Mouse (Mus musculus) hindbrain, embryonic 16.5 days (tissue): Measurements from ENCODE around the gene Vstm5. TPM values are rescaled to one million over a fixed set of nuclear protein-coding genes. Genes with fewer than 3 reads are reported as not detected.
A peak's percentile ranks its signal among the peaks of the same experiment; 100 is the strongest.

Experiments used
- ATAC-seq: fragments of 200-750 bp; cut with Nextera tagmentation; 2 replicates; pipeline ENCODE4 v1.8.0; 2017; ENCODE audit warnings: moderate TSS enrichment, moderate library complexity
- H3K27ac ChIP-seq: fragments of 300-500 bp; sonication (generic); 2 replicates; pipeline ENCODE4 v1.5.1; 2014; ENCODE audit warnings: low read depth, mild to moderate bottlenecking, control low read depth, low read length, moderate library complexity
- H3K27me3 ChIP-seq: fragments of 300-500 bp; sonication (generic); replicated peaks from 2 replicates; pipeline ENCODE4 v1.6.1; 2014; ENCODE audit warnings: low read length; ENCODE audit not compliant: control insufficient read depth, insufficient read depth
- H3K36me3 ChIP-seq: fragments of 300-500 bp; sonication (generic); 2 replicates; pipeline ENCODE4 v1.6.1; 2014; ENCODE audit warnings: mild to moderate bottlenecking, low read length, moderate library complexity, mixed read lengths; ENCODE audit not compliant: control insufficient read depth, insufficient read depth
- H3K4me1 ChIP-seq: fragments of 300-500 bp; sonication (generic); 2 replicates; pipeline ENCODE4 v1.6.1; 2014; ENCODE audit warnings: low read depth, low read length; ENCODE audit not compliant: control insufficient read depth, insufficient read depth
- H3K4me2 ChIP-seq: fragments of 300-500 bp; sonication (generic); 2 replicates; pipeline ENCODE4 v1.6.1; 2014; ENCODE audit warnings: mild to moderate bottlenecking, low read length, control low read depth, moderate library complexity
- H3K4me3 ChIP-seq: fragments of 300-500 bp; sonication (generic); 2 replicates; pipeline ENCODE4 v1.5.1; 2014; ENCODE audit warnings: mild to moderate bottlenecking, low read length, control low read depth, moderate library complexity
- H3K9ac ChIP-seq: fragments of 300-500 bp; sonication (generic); 2 replicates; pipeline ENCODE4 v1.6.1; 2014; ENCODE audit warnings: low read depth, mild to moderate bottlenecking, control low read depth, low read length, moderate library complexity
- H3K9me3 ChIP-seq: fragments of 300-500 bp; sonication (generic); 2 replicates; pipeline ENCODE4 v1.6.1; 2014; ENCODE audit warnings: mild to moderate bottlenecking, low read length, moderate library complexity; ENCODE audit not compliant: control insufficient read depth
- WGBS: fragments of 180-500 bp; shearing (Covaris S2); extraction: QIAGEN DNeasy Blood & Tissue Kit; methylation state at CpG from one replicate; pipeline ENCODE4 v1.1.7; 2014; 5-methylcytosine and 5-hydroxymethylcytosine counted together
- polyA plus RNA-seq: library from polyadenylated mRNA; unstranded; fragments of >200 nt; fragmentation: Nextera tagmentation; extraction: Ambion mirVana; gene quantifications from 2 replicates; pipeline ENCODE4 v1.2.1, GENCODE M21; 2015

Vstm5 gene
- polyA plus RNA-seq, 1 experiment from 2014 or later, result 36.6 TPM

DNA sequence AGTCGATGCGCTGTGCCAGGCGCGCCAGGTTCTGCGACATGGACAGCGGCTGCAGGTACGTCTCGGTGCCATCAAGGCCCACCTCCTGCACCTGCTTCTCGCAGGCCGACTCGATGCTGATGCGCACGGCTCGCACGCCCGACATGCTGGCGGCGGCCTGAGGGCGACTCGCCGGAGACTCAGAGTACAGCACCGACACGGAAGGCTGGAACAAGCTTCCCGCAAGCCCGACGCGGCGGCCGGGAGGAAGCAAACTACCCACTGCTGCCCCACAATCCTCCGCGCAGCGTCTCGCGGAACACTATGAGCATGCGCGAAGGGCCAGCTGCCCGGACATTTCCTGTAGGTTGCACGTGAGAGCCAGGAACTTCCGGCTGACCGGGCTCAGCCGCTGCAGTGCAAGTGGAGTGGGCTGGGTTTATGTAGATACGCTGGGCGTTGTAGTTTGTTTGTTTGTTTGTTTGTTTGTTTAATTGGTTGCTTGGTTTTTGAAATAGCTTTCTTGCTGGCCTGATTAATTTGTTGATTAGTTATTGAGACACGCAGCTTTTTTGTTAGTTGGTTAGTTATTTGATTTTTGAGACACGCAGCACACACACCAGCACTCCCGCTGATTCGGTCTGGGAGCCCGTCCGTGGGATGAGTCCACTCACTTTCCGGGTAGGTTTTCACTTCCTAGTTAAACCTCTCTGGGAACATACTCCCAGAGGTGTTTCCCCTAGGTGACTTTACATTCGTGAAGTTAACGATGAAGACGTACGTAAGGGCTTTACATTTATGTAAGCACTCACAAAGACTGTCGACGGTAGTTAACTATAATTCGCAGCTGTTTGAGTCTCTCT is 41.0 kb downstream of the Vstm5 start, which contains the start of gene Med17:
Med17 (minus strand) TSS at position 283 of the 842 bp plus-strand sequence.
- peak within 1 kb of the TSS; percentile 73 for H3K4me3 ChIP-seq
- H3K27ac ChIP-seq, result peak within 1 kb of the TSS; percentile 85
- H3K36me3 ChIP-seq, result peaks cover 11% of the 10 kb centered on the region
- 1% methylated on average over 57 of the region's 57 CpGs for WGBS
- ATAC-seq, result peak; percentile 99
- no peaks in the 10 kb centered on the region for H3K9me3 ChIP-seq
- H3K9ac ChIP-seq, result peak within 1 kb of the TSS; percentile 89
- H3K4me1 ChIP-seq, result peaks cover 23% of the 10 kb centered on the region
- no peaks in the 10 kb centered on the region for H3K27me3 ChIP-seq
- H3K4me2 ChIP-seq, result peak within 1 kb of the TSS; percentile 67

- Histone ChIP-seq H3K9ac (peak overlapping the region; percentile 46), H3K4me1 (peaks cover 23% of the 10 kb centered on the region), H3K4me2 (peak overlapping the region; percentile 67), H3K4me3 (peak overlapping the region; percentile 73), H3K36me3 (peaks cover 7% of the 10 kb centered on the region), H3K9me3 (no peaks in the 10 kb centered on the region), H3K27me3 (no peaks in the 10 kb centered on the region), H3K27ac (no peak overlapping the region)
- WGBS, result 47% methylated on average over 5 of the region's 5 CpGs
- no peak for ATAC-seq
These were observed 41.6 kb downstream of the Vstm5 start for GRCm38 (mm10) chr9:15280491-15280879.

DNA sequence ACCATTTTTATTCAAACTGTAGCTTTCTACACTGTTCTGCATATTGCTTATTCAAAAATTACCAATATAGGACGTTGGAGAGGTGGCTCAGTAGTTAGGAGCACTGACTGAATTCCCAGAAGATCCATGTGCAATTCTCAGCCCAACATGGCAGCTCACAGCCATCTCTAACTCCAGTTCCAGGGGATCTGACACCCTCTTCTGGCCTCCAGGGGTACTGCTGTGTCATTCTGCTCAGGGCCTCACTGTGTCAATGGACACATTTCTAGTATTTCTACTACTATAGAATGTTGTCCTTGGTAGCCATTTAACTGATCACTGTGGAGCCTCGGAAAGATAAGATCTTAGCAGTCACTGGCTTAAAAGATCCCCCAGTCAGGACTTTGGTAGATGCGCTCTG is 46.6 kb downstream of the Vstm5 start:
- H3K36me3 ChIP-seq, result peaks cover 15% of the 10 kb centered on the region
- WGBS, result 75% methylated on average over 3 of the region's 3 CpGs
- no peak overlapping the region for H3K4me2 ChIP-seq
- no peak for ATAC-seq
- no peak overlapping the region for H3K9ac ChIP-seq
- H3K27ac ChIP-seq, result no peak overlapping the region
- no peaks in the 10 kb centered on the region for H3K27me3 ChIP-seq
- H3K9me3 ChIP-seq, result no peaks in the 10 kb centered on the region
- peaks cover 7% of the 10 kb centered on the region for H3K4me1 ChIP-seq
- no peak overlapping the region for H3K4me3 ChIP-seq

DNA sequence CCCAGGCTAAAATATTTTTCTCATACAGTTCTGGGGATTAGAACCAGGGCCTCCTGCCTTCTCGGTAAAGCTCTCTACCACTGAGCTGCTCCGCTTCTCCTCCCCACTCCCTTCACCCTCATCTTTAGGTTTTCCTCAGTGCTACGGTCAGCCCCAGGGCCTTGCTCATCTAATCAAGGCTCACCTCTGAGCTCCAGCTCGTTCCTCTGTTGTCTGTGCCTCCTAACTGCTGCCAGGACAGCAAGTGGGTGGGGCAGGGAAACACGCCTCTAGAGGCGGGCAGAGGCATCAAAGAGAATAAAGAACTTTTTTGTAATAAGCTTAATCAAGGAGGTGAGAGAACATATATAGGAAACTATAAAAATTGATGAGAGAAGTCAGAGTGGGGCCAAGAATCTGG is 49.0 kb downstream of the Vstm5 start:
- H3K9ac ChIP-seq, result no peak overlapping the region
- H3K9me3 ChIP-seq, result no peaks in the 10 kb centered on the region
- 57% methylated on average over 6 of the region's 6 CpGs for WGBS
- no peaks in the 10 kb centered on the region for H3K4me1 ChIP-seq
- H3K4me3 ChIP-seq, result no peak overlapping the region
- H3K27me3 ChIP-seq, result no peaks in the 10 kb centered on the region
- no peak for ATAC-seq
- peaks cover 17% of the 10 kb centered on the region for H3K36me3 ChIP-seq
- no peak overlapping the region for H3K4me2 ChIP-seq
- no peak overlapping the region for H3K27ac ChIP-seq

GRCm38 (mm10) chr9:15288402-15288801 is 49.6 kb downstream of the Vstm5 start:
- no peak overlapping the region for H3K27ac ChIP-seq
- H3K27me3 ChIP-seq, result no peaks in the 10 kb centered on the region
- H3K4me2 ChIP-seq, result no peak overlapping the region
- ATAC-seq, result no peak
- WGBS, result 97% methylated on average over 3 of the region's 3 CpGs
- H3K9me3 ChIP-seq, result no peaks in the 10 kb centered on the region
- no peak overlapping the region for H3K9ac ChIP-seq
- H3K4me3 ChIP-seq, result no peak overlapping the region
- H3K4me1 ChIP-seq, result no peaks in the 10 kb centered on the region
- H3K36me3 ChIP-seq, result peaks cover 19% of the 10 kb centered on the region

DNA sequence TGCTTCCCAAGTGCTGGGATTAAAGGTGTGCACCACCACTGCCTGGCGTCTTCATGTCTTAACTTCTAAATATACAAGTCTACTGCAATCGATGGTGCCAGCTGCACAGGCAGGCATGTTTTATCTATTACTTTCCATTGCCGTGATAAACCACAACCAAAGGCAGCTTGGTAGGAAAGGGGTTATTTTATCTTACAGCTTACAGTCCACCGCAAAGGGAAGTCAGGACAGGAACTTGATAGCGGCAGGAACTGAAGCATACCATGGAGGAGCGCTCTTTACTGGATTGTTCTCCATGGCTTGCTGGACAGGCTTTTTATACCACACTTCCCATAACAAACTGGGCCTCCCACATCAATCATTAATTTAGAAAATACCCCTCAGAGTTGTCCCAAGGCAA is 50.4 kb downstream of the Vstm5 start:
- H3K36me3 ChIP-seq, result peaks cover 16% of the 10 kb centered on the region
- H3K27me3 ChIP-seq, result no peaks in the 10 kb centered on the region
- ATAC-seq, result no peak
- no peak overlapping the region for H3K4me2 ChIP-seq
- no peaks in the 10 kb centered on the region for H3K4me1 ChIP-seq
- H3K27ac ChIP-seq, result no peak overlapping the region
- no peak overlapping the region for H3K4me3 ChIP-seq
- 89% methylated on average over 6 of the region's 6 CpGs for WGBS
- H3K9ac ChIP-seq, result no peak overlapping the region
- no peaks in the 10 kb centered on the region for H3K9me3 ChIP-seq

DNA sequence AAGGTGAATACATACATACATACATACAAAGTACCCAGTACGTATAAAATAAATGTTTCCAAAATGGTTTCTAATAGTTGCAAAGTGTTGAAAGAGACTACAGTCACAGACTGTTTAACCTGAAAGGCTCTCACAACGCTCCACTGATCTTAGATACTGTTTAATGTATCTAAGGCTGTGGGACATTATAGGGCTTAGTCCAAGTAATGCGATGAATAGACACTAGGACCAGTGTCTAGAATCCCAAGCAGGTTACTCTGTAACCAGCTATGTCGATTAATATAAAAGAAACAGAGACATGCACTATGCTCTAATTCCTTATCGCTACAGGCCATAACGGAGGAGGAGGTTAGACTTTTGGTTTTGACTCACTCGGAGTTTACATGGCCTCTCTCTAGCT is 58.3 kb downstream of the Vstm5 start:
- no peak overlapping the region for H3K4me2 ChIP-seq
- WGBS, result 92% methylated on average over 7 of the region's 7 CpGs
- no peaks in the 10 kb centered on the region for H3K4me1 ChIP-seq
- ATAC-seq, result no peak
- no peaks in the 10 kb centered on the region for H3K9me3 ChIP-seq
- no peak overlapping the region for H3K9ac ChIP-seq
- H3K27ac ChIP-seq, result no peak overlapping the region
- no peak overlapping the region for H3K4me3 ChIP-seq
- peaks cover 2% of the 10 kb centered on the region; the same call in 1 of the 2 replicates for H3K36me3 ChIP-seq
- H3K27me3 ChIP-seq, result no peaks in the 10 kb centered on the region

DNA sequence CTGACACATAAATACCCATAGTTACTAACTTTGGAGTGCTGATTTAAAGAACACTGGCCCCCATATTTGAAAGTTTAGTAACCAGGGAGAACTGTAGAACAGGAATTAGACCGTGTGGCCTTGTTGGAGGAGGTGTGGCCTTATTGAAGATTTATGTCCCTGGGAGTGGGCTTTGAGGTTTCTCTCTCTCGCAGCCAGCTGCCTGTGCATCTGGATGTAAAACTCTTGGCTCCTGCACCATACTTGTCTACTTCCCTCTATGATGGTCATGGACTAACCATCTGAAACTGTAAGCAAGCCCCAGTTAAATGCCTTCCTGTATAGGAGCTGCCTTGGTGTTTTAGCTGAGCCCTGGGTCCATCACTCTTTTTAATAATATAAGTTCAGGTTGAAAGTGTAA is 59.6 kb downstream of the Vstm5 start:
- WGBS, result 65% methylated on average over 2 of the region's 2 CpGs
- ATAC-seq, result no peak

GRCm38 (mm10) chr9:15300056-15300455 is 61.2 kb downstream of the Vstm5 start:
- Histone ChIP-seq H3K9me3 (no peaks in the 10 kb centered on the region), H3K4me3 (no peak overlapping the region), H3K27me3 (no peaks in the 10 kb centered on the region), H3K4me1 (no peaks in the 10 kb centered on the region; the same call in none of the 2 replicates), H3K9ac (no peak overlapping the region), H3K36me3 (no peaks in the 10 kb centered on the region; the same call in 1 of the 2 replicates), H3K4me2 (no peak overlapping the region), H3K27ac (no peak overlapping the region)
- ATAC-seq, result no peak
- WGBS, result 91% methylated on average over 5 of the region's 5 CpGs

More for the DNA sequence above, 59.6 kb downstream of the Vstm5 start:
- H3K27ac ChIP-seq, result no peak overlapping the region
- H3K9ac ChIP-seq, result no peak overlapping the region
- H3K36me3 ChIP-seq, result no peaks in the 10 kb centered on the region; the same call in 1 of the 2 replicates
- no peaks in the 10 kb centered on the region for H3K9me3 ChIP-seq
- no peak overlapping the region for H3K4me3 ChIP-seq
- H3K4me1 ChIP-seq, result no peaks in the 10 kb centered on the region
- no peak overlapping the region for H3K4me2 ChIP-seq
- H3K27me3 ChIP-seq, result no peaks in the 10 kb centered on the region
